Mouse (Mus musculus) brain, embryonic 14.5 days (tissue): Measurements from ENCODE around the gene Rassf3.

Experiments used
- CTCF ChIP-seq: fragments of 200-500 bp; IDR thresholded peaks from 2 replicates; pipeline ENCODE4 v1.5.1; 2012; ENCODE audit warnings: inconsistent platforms, mild to moderate bottlenecking, moderate library complexity, borderline replicate concordance; ENCODE audit not compliant: insufficient read depth, insufficient read length; ENCODE audit errors: extremely low read depth
- POLR2A ChIP-seq: fragments of 200-500 bp; IDR thresholded peaks from 2 replicates; pipeline ENCODE4 v1.6.1; 2012; ENCODE audit warnings: mild to moderate bottlenecking, inconsistent platforms, borderline replicate concordance; ENCODE audit not compliant: poor library complexity, insufficient read depth, insufficient read length, severe bottlenecking; ENCODE audit errors: extremely low read depth

DNA sequence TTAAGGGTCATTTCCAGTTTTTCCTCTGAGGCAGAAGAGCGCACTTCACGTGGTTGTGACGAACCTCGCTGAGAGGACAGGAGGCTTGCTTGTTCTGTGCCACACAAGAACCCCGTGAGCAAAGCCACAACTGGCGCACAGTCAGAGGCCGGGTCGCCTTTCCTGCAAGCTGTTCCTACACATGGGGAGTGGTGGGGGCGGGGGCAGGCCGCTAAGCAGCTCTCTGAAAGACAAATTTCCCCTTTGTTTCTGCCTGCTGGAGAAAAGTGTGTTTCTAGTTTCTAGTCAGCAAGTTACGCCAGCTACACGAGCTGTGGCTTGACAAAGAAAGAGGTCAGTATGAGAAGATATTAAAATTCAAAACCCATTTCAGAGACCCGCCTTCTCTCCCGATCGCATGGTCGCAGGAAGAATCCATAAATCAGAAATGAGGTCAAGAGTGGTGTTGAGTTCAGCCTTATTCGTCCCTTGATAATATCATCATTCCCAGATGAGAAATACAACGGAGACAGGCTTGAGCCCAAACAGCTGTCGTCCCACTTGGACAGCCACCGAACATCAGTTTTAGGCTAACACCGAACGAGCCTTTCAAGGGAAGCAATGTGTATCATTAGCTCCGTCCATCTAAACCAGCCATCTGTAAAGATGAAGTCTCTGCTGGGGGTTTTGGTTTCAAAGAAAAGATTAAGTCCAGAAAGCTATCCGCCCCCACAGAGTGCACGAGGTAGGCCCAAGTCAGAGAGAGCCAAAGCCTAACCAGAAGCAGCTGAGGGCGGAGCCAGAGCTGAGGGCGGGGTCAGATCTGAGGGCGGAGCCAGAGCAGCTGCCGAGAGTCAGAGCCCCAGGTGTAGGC is 30.8 kb upstream of the Rassf3 start:
- TF ChIP-seq CTCF: no peak
- TF ChIP-seq POLR2A: no peak
